Mouse (Mus musculus) kidney, adult 2 months (tissue): ENCODE measurements around the gene Nedd8. TPM values are rescaled to one million over a fixed set of nuclear protein-coding genes. Genes with fewer than 3 reads are reported as not detected.
A peak's percentile ranks its signal among the peaks of the same experiment; 100 is the strongest.

Experiments
- DNase-seq: peaks from one replicate; pipeline ENCODE4 v3.0.0; 2021
- H3K27ac ChIP-seq: fragments of 200-500 bp; 2 replicates; pipeline ENCODE4 v1.5.1; 2012; ENCODE audit warnings: low read depth, low read length, control low read depth, inconsistent platforms; ENCODE audit not compliant: insufficient read depth
- H3K27me3 ChIP-seq: fragments of 200-500 bp; replicated peaks from 2 replicates; pipeline ENCODE4 v1.6.1; 2012; ENCODE audit warnings: mild to moderate bottlenecking, moderate library complexity, low read length, inconsistent platforms; ENCODE audit not compliant: control insufficient read depth, insufficient read depth
- H3K36me3 ChIP-seq: fragments of 200-500 bp; 2 replicates; pipeline ENCODE4 v1.6.1; 2012; ENCODE audit warnings: mild to moderate bottlenecking, moderate library complexity, low read length, inconsistent platforms; ENCODE audit not compliant: control insufficient read depth, insufficient read depth
- H3K4me1 ChIP-seq: fragments of 200-500 bp; 2 replicates; pipeline ENCODE4 v1.6.1; 2011; ENCODE audit warnings: low read length; ENCODE audit not compliant: control insufficient read depth, insufficient read depth
- H3K4me3 ChIP-seq: fragments of 200-500 bp; 2 replicates; pipeline ENCODE4 v1.5.1; 2011; ENCODE audit warnings: mild to moderate bottlenecking, low read depth, low read length, control low read depth; ENCODE audit not compliant: insufficient read depth
- CTCF ChIP-seq: fragments of 200-500 bp; conservative IDR thresholded peaks from 2 replicates; pipeline ENCODE4 v1.5.1; 2011; ENCODE audit warnings: low read depth, mild to moderate bottlenecking, control low read depth, low read length, moderate library complexity, mixed read lengths; ENCODE audit not compliant: insufficient read depth, insufficient read length
- POLR2A ChIP-seq: fragments of 200-500 bp; IDR thresholded peaks from one replicate; pipeline ENCODE4 v1.6.1; 2011; ENCODE audit warnings: low read depth, low read length, control low read depth
- WGBS: fragments of 180-500 bp; shearing (Covaris S2); methylation state at CpG from one replicate; pipeline ENCODE4 v1.1.7; 2018; 5-methylcytosine and 5-hydroxymethylcytosine counted together
- polyA plus RNA-seq: library from polyadenylated mRNA; depleted of rRNA; stranded (reverse); fragments of >200 nt; gene quantifications from 2 replicates; pipeline ENCODE4 v1.2.3, GENCODE M21; 2012

The Nedd8 gene
- polyA plus RNA-seq, 1 experiment, result 438 TPM

DNA sequence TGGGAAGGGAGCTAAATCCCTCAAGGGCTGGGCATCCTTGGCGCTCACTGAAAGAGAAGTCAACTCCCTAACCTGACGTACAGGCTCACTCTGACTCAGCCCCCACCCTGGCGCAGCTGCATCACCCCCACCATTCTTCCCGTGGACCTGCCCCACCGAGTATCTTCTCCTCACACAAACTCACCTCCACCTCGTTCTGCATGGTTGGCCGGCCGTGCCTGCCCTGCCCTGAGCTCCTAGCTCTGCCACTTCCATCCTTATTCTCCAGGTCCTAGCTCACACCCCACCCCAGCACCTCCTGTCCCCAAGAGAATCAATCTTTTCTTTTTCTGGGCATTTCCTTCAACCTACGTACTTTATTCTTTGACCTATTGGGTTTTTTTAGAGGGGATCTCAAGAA is 29.2 kb upstream of the Nedd8 start:
- TF ChIP-seq POLR2A (no peak), CTCF (no peak)
- H3K4me3 ChIP-seq, result no peak overlapping the region
- no peaks in the 10 kb centered on the region for H3K27me3 ChIP-seq
- no peaks in the 10 kb centered on the region for H3K4me1 ChIP-seq
- DNase-seq, result no peak
- WGBS, result 34% methylated on average over 9 of the region's 9 CpGs
- H3K36me3 ChIP-seq, result no peaks in the 10 kb centered on the region
- H3K27ac ChIP-seq, result no peak overlapping the region

DNA sequence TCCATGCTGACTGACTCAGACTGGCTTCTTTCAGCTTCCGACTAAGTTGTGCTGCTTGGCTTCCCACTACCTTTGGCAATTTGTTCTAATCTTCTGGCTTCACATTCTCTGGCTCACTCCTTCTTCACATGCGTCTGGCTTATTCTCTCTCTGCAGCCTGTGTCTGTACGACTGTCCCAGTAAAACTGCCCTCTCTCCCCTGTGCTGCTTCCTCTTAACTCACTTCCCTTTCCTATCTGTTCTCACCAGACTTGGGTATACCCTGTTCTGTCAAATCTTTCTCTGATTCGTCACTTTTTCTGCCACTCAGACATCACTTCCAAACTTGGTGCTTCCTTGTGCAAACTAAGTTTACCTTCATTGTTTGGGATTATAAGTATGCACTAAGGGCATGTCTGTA is 25.3 kb upstream of the Nedd8 start:
- H3K4me1 ChIP-seq, result no peaks in the 10 kb centered on the region
- H3K27me3 ChIP-seq, result no peaks in the 10 kb centered on the region
- H3K4me3 ChIP-seq, result no peak overlapping the region
- TF ChIP-seq CTCF (no peak), POLR2A (no peak)
- DNase-seq, result no peak
- no peak overlapping the region for H3K27ac ChIP-seq
- no peaks in the 10 kb centered on the region for H3K36me3 ChIP-seq
- WGBS, result 81% methylated on average over 4 of the region's 4 CpGs

DNA sequence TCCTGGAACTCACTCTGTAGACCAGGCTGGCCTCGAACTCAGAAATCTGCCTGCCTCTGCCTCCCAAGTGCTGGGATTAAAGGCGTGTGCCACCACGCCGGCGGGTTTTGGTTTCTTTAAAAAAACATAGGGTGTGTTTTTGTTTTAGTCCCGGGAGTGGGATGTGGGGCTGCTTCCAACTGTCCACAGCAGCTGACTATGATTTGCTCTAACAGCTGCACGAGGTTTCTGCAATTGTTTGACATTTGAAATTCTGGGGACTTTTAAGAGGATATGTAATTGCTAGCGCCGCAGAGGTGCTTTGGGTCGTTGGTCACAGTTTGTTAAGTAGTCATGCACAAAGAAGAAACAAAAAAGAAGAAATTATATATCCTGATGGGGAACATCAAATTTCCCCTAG is 17.5 kb upstream of the Nedd8 start:
- Histone ChIP-seq H3K36me3 (no peaks in the 10 kb centered on the region), H3K4me1 (no peaks in the 10 kb centered on the region), H3K4me3 (no peak overlapping the region), H3K27ac (no peak overlapping the region), H3K27me3 (no peaks in the 10 kb centered on the region)
- 45% methylated on average over 10 of the region's 10 CpGs for WGBS
- TF ChIP-seq CTCF (no peak), POLR2A (no peak)
- DNase-seq, result no peak

DNA sequence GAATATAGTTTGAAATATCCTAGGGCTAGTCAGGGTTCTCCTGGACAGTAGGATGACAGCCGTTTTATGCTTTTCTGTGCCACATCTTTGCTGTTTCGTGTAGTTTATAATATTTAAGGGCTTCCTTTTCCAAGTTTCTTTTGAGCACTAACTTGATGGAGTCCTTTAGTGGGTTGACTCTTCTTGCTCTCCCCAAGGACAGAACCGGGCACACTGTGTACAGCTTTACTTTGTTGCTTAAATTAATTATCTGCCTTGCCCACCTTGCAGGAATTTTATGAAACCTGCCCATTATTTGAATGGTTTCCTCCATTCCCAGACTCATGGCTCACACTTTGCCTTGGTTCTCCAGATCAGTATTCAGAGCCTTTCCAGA is 10.2 kb upstream of the Nedd8 start:
- Histone ChIP-seq H3K27me3 (no peaks in the 10 kb centered on the region), H3K27ac (0 out of 2 replicates have a peak overlapping the region, but pooled peaks have one; percentile 43), H3K4me1 (peaks cover 2% of the 10 kb centered on the region; the same call in 1 of the 2 replicates), H3K4me3 (peak overlapping the region; percentile 70), H3K36me3 (no peaks in the 10 kb centered on the region)
- DNase-seq, result no peak
- no peak for TF ChIP-seq CTCF
- no peak for TF ChIP-seq POLR2A
- WGBS, result 6% methylated on average over 3 of the region's 3 CpGs

DNA sequence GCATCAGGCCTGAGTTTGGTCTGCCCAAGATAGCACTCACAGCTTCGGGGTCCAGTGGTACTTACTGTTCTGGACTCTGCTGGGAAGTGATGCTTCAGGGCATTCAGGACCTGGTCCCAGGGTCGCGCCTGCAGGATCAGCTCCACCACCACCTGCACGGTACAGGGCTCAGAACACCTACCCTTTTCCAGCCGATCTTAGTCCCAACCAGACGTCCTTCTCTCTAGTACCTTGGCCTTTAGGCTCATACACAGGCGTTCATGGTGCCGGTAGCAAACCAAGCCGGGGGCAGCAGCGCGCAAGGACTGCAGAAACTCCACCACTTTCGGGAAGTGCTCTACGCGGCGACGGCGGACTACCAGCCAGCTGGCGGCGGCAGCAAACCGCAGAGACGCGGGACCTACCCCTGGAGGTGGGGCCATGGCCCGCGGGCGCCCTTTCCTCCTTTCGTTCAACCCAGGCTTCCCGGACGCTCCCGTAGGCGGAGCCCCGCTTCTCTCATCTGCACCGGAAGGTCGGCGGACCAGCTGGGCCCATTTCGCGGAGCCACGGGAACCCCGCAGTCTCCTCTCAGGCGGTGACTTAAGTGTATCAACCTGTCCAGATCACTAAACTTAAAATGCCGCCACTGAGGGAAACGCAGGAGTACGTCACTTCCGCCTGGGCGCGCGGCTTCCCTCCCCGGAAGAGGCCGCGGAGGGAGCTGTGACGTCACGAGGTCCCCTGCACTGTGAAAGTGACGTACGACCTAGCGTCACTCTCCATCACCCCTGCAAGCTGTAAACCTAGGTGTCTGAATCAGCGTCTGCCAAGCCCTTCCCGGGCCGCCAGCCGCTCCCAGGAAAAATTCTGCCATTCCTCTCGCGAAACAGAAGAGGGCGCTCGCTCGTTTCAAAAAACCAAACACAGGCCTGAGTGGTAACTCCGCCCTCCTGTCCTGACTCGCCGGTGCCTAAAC is 9.5 kb upstream of the Nedd8 start, which contains the start of gene Tinf2:
Gene Tinf2, minus strand, starts transcription at position 661 of the 958 bp plus-strand sequence.
- peak; percentile 78 for TF ChIP-seq CTCF
- TF ChIP-seq POLR2A, result no peak
- under 1% methylated on average over 66 of the region's 66 CpGs for WGBS
- H3K27ac ChIP-seq, result peak within 1 kb of the TSS; percentile 43; the same call in 1 of the 2 replicates
- no peaks in the 10 kb centered on the region for H3K27me3 ChIP-seq
- peak; percentile 97 for DNase-seq
- peaks cover 2% of the 10 kb centered on the region; the same call in 1 of the 2 replicates for H3K4me1 ChIP-seq
- peak within 1 kb of the TSS; percentile 70 for H3K4me3 ChIP-seq
- no peaks in the 10 kb centered on the region for H3K36me3 ChIP-seq

DNA sequence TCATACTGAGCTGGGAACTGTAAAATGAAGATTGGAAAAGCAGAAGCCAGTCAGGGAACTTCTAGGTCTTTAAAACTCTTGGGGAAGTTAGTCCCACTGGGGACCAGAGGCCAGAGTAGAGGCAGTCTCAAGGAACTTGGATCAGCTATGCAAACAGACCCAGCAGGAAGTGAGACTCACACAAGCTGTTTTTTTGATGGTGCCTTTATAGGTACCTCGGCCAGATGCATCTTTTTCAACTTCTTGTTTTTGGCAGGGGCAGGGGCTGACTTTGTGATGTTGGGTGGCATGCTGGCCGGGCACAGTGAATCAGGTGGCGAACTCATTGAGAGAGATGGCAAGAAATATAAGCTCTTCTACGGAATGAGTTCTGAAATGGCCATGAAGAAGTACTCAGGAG is 5.7 kb upstream of the Nedd8 start:
- H3K36me3 ChIP-seq, result no peaks in the 10 kb centered on the region
- H3K4me1 ChIP-seq, result peaks cover 5% of the 10 kb centered on the region; the same call in 1 of the 2 replicates
- DNase-seq, result no peak
- TF ChIP-seq CTCF (no peak), POLR2A (no peak)
- 87% methylated on average over 4 of the region's 4 CpGs for WGBS
- H3K27ac ChIP-seq, result no peak overlapping the region
- no peaks in the 10 kb centered on the region for H3K27me3 ChIP-seq
- no peak overlapping the region for H3K4me3 ChIP-seq

DNA sequence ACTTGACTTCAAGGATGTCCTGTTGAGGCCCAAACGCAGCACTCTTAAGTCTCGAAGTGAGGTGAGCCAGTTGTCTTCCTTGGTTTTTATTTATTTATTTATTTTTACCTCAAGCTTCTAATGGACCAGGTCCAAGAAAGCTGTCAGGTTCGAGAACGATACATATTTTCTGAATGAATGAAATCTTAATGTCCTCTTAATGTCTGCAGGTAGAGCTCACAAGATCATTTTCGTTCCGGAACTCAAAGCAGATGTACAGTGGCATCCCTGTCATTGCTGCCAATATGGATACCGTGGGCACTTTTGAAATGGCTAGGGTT is 777 bp upstream of the Nedd8 start:
- peaks cover 6% of the 10 kb centered on the region; the same call in 1 of the 2 replicates for H3K4me1 ChIP-seq
- H3K4me3 ChIP-seq, result peak overlapping the region; percentile 44
- H3K27me3 ChIP-seq, result no peaks in the 10 kb centered on the region
- H3K27ac ChIP-seq, result no peak overlapping the region; the same call in 1 of the 2 replicates
- 71% methylated on average over 7 of the region's 7 CpGs for WGBS
- no peak for DNase-seq
- H3K36me3 ChIP-seq, result no peaks in the 10 kb centered on the region
- no peak for TF ChIP-seq POLR2A
- no peak for TF ChIP-seq CTCF
